Comparison of ENCODE assay signal across 13 mouse cellular contexts in the genomic region with DNA sequence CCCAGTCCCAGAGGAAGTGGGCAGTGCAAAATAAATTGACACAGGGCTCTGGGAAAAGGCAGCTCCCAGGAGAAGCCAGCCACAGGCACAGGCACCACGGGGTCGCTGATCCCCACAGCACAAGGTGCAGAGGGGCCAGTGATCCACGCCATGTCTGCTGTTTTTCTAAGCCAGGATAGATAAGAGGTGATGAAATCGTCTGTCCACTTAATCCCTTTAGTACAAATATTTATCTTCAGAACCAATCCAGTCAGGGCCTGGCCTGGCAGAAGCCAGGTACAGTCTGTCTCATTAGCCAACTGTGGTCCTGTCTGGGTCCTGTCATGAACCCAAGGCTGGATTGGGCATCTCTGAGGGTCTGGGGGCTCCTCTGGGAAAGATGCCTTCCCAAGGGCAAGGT.
"Had no signal": no experiment of that assay in that cellular context is flagged by ENCODE, and none has a peak within 500 bp of the region (broad histone marks: within the 10 kb centered on the region; RNA-seq: fewer than 3 reads in every experiment).

No protein-coding gene starts in this region.

- H3K9ac ChIP-seq: lung, embryonic 14.5 days; midbrain, embryonic 12.5 days had no signal

- H3K27me3 ChIP-seq: midbrain, embryonic 12.5 days had no signal

- DNase-seq: kidney, adult 8-10 months; kidney, postnatal 25 days; lung, embryonic 14.5 days; lung, postnatal 10 days; lung, postnatal 4 days; retina, postnatal 1 day; right cerebral cortex, postnatal 4 days had no signal

- ATAC-seq: inflammation-experienced regulatory T-cells, adult 6 months; intestine, postnatal 0 days had no signal

- H3K4me1 ChIP-seq: midbrain, embryonic 12.5 days had no signal

- H3K27ac ChIP-seq: left cerebral cortex, adult 2 months; limb, embryonic 10.5 days; midbrain, embryonic 12.5 days had no signal

- H3K9me3 ChIP-seq: limb, embryonic 10.5 days; midbrain, embryonic 12.5 days had no signal

- H3K36me3 ChIP-seq: limb, embryonic 10.5 days; midbrain, embryonic 12.5 days had no signal

- H3K4me3 ChIP-seq: left cerebral cortex, adult 2 months; limb, embryonic 10.5 days; midbrain, embryonic 12.5 days; myocyte had no signal

- H3K4me2 ChIP-seq: lung, embryonic 14.5 days; midbrain, embryonic 12.5 days had no signal
